Mouse (Mus musculus) granulocyte monocyte progenitor cell, adult 5-6 weeks (primary cell): ENCODE results near the gene Cog1. TPM values are rescaled to one million over a fixed set of nuclear protein-coding genes. Genes with fewer than 3 reads are reported as not detected.

Experiments used
- ATAC-seq: replicated peaks from 2 replicates; pipeline ENCODE4 v1.8.0; 2016; ENCODE audit warnings: mild to moderate bottlenecking, moderate TSS enrichment, inconsistent platforms; ENCODE audit not compliant: poor library complexity, severe bottlenecking
- total RNA-seq, 2 experiments: library from RNA; stranded (forward) in 1 of 2; stranded (reverse) in 1 of 2; fragments of 200-712, 200-1000 nt in 1 of 2; fragments of >200 nt in 1 of 2; fragmentation: Nextera tagmentation in 1 of 2; gene quantifications; 2 replicates each; pipeline ENCODE4 v1.2.3; 2014 to 2017

Gene Cog1
- 39.1 and 63.6 TPM in 2 replicates for total RNA-seq (2014; fragmentation: Nextera tagmentation)
- 11.3 and 22.8 TPM in 2 replicates for total RNA-seq (2017)

GRCm38 (mm10) chr11:113648690-113649352, at the start of gene Cog1:
Gene Cog1, plus strand, starts transcription at chr11:113649169.
- ATAC-seq, result no peak

GRCm38 (mm10) chr11:113600526-113601245, 48.3 kb upstream of the Cog1 start:
- ATAC-seq, result no peak

GRCm38 (mm10) chr11:113601616-113602343, 47.2 kb upstream of the Cog1 start:
- no peak for ATAC-seq

- no peak for ATAC-seq
Measured at GRCm38 (mm10) chr11:113607556-113607955, 41.4 kb upstream of the Cog1 start.

DNA sequence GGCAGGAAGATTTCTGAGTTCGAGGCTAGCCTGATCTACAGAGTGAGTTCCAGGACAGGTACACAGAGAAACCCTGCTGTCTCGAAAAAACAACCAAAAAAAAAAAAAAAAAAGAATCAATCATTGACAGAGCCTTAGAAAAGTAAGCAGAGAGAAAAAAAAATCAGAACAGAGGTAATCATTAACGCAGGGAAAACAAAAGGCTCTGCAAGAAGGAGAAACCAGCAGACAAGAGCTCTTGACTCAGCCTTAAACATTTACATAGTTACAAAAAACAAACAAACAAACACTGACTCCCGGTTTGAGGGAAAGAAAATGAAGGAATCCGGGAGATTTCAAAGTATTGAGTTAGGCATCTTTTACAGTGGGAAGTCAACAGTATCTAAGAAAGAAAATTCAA, 39.4 kb upstream of the Cog1 start:
- no peak for ATAC-seq

DNA sequence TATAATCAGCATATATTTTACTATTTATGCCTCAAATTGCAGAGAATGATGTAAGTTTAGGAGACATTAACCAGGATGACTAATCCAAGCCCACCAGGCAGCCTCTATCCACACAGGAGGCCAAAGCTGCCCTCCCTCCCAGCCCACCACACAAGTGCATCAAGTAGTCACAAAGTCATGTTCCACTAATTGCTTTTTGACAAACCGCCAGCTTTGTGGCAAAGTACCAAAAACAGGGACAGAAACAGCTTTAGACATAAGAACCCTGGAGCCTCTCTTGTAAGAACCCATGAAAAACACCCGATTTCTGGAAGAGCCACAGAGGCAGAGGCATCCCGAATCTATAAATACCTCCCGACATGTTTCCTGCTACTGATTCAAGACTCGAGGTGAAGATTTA, 38.7 kb upstream of the Cog1 start:
- ATAC-seq, result no peak

- no peak for ATAC-seq
Measured at GRCm38 (mm10) chr11:113611112-113611646, 37.8 kb upstream of the Cog1 start.

DNA sequence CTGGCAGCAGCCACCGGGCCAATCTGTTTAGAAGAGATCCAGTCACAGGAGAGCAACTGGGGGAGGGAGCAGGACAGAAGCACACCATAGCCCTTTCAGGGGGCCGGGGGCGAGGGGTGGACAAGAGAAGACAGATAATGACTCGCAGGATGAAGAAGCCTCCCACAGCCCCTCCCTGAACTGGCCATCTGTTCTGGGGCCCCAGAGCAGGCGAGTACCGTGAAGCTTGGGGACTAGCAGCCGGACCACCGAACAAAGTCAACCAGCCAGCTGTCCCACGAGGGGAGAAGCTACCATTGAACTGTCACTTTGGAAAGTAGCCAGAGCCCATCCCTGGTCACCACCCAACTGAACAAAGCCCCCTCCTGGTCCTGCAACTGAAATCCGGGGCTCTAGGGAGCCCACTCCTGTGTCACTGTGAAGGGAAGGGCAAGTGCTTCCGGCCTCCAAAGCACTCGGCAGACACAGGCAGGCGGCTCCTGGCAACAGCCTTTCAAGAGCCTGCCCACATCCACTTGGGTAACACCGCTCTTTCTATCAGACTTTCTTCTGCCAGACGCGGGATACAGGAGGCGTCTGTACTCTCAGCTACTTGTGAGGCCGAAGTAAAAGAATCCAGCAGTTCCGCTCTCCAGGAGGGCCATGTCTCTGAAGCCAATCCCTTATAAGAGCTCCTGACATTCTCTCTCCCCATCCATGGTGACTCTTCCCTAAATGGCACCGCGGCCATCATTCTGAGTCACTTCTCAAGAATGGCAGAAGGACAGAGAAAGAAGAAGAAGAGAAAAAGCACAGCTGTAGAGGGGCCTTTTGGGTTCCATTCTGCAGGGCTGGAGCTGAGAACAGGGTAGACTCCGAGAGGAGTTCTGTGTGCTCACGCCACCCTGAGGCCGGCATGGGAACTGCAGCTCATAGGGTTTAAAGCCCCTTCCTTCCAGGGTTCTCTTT, 37.0 kb upstream of the Cog1 start:
- ATAC-seq, result peak; percentile 76

GRCm38 (mm10) chr11:113614476-113614875, 34.5 kb upstream of the Cog1 start:
- 0 out of 2 replicates have a peak, but pooled peaks have one; percentile 10 for ATAC-seq

GRCm38 (mm10) chr11:113617132-113617911, 31.6 kb upstream of the Cog1 start:
- peak; percentile 66 for ATAC-seq

DNA sequence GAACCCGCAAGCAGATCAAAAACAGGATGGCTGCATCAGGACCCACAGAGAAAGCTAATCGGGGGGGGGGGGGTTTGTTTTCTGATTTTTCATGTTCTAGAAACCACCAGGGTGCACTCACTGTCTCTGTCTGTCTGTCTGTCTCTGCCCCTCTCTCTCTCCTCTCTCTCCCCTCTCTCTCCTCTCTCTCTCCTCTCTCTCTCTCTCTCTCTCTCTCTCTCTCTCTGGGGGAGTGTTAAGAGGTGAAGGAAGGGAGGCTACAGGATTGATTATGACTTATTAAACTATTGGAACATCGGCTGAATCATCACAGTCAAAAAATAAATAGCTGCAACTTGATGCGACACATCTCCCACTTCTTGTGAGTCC, 30.7 kb upstream of the Cog1 start:
- no peak for ATAC-seq

DNA sequence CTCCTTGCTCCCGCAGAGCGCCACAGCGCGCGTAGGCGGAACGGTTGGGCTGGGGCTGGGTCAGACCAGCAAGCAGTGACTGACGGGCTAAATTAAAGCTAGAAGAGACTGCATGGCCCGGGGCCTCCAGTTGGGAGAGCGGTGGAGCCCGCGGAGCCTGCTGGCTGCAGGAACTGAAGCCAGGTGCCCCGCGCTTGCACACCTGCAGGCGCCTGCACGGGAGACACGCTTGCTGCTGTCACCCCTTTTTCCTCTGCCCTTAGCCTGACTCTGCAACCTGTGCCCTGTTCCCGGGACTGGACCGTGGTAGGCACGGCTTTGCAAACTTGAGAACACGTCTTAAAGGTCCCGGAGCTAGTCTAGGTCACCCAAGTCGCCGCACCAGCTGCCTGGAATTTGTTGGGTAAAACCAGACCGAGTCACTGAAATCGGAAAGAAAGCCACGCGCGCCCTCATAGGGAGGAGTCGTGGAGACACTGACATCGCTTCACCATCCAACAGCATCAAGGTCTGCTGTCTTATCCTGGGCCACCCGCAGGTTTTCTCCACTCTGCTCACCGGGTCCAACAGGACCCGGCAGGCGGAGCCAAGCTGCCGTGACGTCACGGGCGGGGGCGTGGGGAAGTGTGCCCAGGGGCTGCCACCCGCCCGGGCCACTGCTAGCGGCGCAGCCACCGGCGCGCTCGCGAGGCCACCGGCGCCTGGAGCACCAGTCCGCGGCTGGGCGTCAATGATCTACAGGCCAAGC, 30.1 kb upstream of the Cog1 start, which contains the start of gene Sstr2:
Sstr2 (plus strand) TSS at position 671 of the 748 bp plus-strand sequence.
- peak; percentile 62 for ATAC-seq

DNA sequence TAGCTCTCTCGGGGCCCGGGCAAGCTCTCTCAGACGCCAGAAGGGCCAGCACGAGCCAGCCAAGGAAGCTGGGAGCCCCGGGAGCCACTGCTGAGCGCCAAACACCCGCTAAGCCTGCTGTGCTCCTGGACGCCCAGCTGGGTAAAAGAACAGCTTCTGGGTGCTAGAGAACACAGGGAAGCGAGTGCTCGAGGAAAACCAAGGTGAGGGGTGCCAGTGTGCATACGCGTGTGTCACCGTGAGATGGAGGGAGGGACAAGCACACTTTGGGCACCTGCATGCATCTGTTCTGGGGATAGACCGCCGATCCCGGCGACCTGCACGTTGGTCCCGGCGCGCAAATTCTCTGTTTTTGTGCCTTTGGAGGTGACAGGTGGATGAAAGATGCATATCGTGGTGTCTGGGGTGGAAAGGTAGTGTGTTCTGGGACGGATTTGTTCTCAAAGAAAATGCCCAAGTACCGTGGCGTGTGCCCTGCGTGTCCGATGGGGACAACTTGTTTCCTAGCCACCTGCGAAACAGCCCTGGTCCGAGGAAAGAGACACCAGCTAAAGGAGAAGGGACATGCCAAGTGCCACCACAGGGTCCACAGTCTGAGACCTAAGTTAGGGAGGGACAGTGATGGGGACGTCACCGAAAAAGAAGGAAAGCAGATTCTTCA, 29.4 kb upstream of the Cog1 start:
- no peak for ATAC-seq

GRCm38 (mm10) chr11:113621001-113621400, 28.0 kb upstream of the Cog1 start:
- no peak for ATAC-seq

DNA sequence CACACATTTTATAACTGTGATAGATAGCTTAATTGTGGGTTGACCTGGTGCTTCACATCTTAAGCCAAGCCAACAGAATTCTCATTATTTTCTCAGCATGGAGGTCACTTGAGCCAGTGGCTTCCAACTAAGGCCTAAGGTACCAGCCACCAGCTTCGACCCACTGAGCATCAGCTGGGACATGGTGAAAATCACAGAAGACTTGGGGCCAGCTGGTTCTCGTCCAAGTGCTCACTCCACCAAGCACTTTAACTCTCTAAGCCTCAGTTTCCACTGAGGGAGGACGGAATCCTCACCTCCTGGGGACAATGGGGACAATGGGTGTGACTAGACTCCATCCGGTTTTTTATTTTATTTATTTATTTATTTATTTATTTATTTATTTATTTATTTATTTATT, 26.9 kb upstream of the Cog1 start:
- no peak for ATAC-seq

GRCm38 (mm10) chr11:113625437-113625836, 23.5 kb upstream of the Cog1 start:
- no peak for ATAC-seq

DNA sequence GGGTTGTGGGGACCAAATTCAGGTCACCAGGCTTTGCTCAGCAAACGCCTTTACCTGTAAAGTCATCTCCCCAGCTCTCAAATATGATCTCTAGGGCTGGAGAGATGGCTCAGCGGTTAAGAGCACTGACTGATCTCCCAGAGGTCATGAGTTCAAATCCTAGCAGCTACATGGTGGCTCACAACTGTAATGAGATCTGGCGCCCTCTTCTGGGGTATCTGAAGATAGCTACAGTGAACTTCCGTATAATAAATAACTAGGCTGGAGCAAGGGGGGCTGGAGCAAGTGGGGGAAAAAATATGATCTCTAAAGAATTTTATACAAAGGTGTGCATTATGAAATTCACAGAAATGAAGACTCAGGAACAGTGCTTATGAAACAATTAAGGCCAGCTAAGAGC, 21.2 kb upstream of the Cog1 start:
- ATAC-seq, result no peak; the same call in 1 of the 2 replicates

- no peak for ATAC-seq
Measured at GRCm38 (mm10) chr11:113630642-113631041, 18.3 kb upstream of the Cog1 start.
